Mouse (Mus musculus): ENCODE measurements around the gene Prex1.
A peak's percentile ranks its signal among the peaks of the same experiment; 100 is the strongest.

The Prex1 gene

GRCm38 (mm10) chr2:166598453-166599155 lies 115.0 kb downstream of the Prex1 start:
- DNase-seq = no peak

GRCm38 (mm10) chr2:166597763-166598162 lies 115.9 kb downstream of the Prex1 start:
- DNase-seq = no peak

GRCm38 (mm10) chr2:166592034-166592912 lies 121.4 kb downstream of the Prex1 start:
- DNase-seq = peak; percentile 63 to 66

- DNase-seq = no peak
Measured at GRCm38 (mm10) chr2:166584491-166584890, 129.1 kb downstream of the Prex1 start.

- DNase-seq = no peak
Measured at GRCm38 (mm10) chr2:166583292-166583691, 130.3 kb downstream of the Prex1 start.

- no peak for DNase-seq
Measured at GRCm38 (mm10) chr2:166581881-166582583, 131.6 kb downstream of the Prex1 start.

GRCm38 (mm10) chr2:166579793-166580192 lies 133.8 kb downstream of the Prex1 start:
- no peak for DNase-seq

- DNase-seq = no peak
Measured at GRCm38 (mm10) chr2:166579361-166579760, 134.3 kb downstream of the Prex1 start.

GRCm38 (mm10) chr2:166575419-166575818 lies 138.2 kb downstream of the Prex1 start:
- no peak for DNase-seq

GRCm38 (mm10) chr2:166574934-166575333 lies 138.7 kb downstream of the Prex1 start:
- no peak for DNase-seq

GRCm38 (mm10) chr2:166573621-166574020 lies 140.0 kb downstream of the Prex1 start:
- DNase-seq = no peak

- DNase-seq = no peak
Measured at GRCm38 (mm10) chr2:166572297-166572696, 141.3 kb downstream of the Prex1 start.

- DNase-seq = no peak
Measured at GRCm38 (mm10) chr2:166569182-166569581, 144.4 kb downstream of the Prex1 start.

GRCm38 (mm10) chr2:166565503-166565902 lies 148.1 kb downstream of the Prex1 start:
- DNase-seq = no peak

- DNase-seq = peak; percentile 42 to 44
Measured at GRCm38 (mm10) chr2:166564455-166564854, 149.2 kb downstream of the Prex1 start.

GRCm38 (mm10) chr2:166563890-166564289 lies 149.7 kb downstream of the Prex1 start:
- peak; percentile 69 to 80 for DNase-seq

GRCm38 (mm10) chr2:166563076-166563475 lies 150.6 kb downstream of the Prex1 start:
- no peak for DNase-seq

GRCm38 (mm10) chr2:166561781-166562180 lies 151.9 kb downstream of the Prex1 start:
- DNase-seq = no peak

- no peak for DNase-seq
Measured at GRCm38 (mm10) chr2:166560826-166561225, 152.8 kb downstream of the Prex1 start.

- no peak for DNase-seq
Measured at GRCm38 (mm10) chr2:166559531-166559930, 154.1 kb downstream of the Prex1 start.

GRCm38 (mm10) chr2:166555508-166555907 lies 158.1 kb downstream of the Prex1 start:
- no peak for DNase-seq

GRCm38 (mm10) chr2:166554169-166554505 lies 159.5 kb downstream of the Prex1 start:
- no peak for DNase-seq

- peak; percentile 18 to 29 for DNase-seq
Measured at GRCm38 (mm10) chr2:166553502-166554168, 160.0 kb downstream of the Prex1 start.
